Mouse (Mus musculus) liver, adult 2 months (tissue): Measurements from ENCODE around the gene Trim44.

ENCODE experiments used
- CTCF ChIP-seq: fragments of 200-500 bp; IDR thresholded peaks from 2 replicates; pipeline ENCODE4 v1.5.1; 2011; ENCODE audit warnings: low read depth, low read length, control low read depth
- POLR2A ChIP-seq: fragments of 200-500 bp; IDR thresholded peaks from 2 replicates; pipeline ENCODE4 v1.6.1; 2011; ENCODE audit warnings: low read length, control low read depth; ENCODE audit not compliant: insufficient read depth; ENCODE audit errors: extremely low read depth

DNA sequence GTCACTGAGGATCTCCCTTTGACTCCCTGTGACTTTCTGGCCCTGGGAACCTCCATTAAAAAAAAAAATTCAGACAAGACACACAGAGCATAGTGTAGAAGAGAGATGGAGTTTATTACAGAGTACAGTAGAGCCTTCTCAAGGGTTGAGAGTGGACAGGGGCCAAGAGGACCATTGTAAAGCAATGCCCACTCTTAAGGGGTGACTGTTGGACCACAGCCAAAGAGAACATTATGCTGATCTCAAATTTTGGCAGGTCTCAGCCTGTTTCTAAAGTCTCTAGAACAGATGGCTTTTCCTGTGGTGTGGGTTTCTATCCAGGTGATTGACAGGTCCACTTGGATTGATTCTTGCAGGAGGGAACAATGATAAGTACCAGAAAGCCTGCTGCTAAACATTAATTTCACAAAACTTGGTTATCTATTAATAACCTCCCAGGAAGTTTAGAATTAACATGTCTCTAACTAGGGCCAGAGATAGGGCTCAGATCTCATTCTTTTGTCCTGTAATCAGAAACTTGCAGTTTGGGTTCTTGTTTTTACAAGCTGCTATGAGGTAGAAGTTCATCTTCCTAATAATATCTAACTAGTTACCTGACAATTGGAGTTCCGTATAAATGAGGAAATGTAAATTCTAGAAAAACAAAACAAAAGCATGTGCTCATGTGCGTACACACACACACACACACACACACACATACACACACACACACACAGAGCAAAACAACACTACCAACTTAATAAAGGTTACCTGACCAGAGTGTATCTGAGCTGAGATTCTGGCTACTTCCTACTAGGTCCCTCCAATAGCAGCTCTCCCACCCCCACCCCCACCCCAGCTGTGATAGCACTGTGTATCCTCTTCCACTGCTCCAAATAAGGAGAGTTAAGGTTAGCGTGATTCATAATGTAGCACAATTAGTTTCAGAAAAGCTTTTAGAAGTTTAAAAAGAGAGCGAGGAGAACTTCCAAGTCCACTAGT, 1.0 kb downstream of the Trim44 start:
- TF ChIP-seq POLR2A (no peak), CTCF (no peak)
